Mouse (Mus musculus) adrenal gland, adult 2 months (tissue): ENCODE results near the gene Olfr272. TPM values are rescaled to one million over a fixed set of nuclear protein-coding genes. Genes with fewer than 3 reads are reported as not detected.

Source experiments
- DNase-seq: peaks from one replicate; pipeline ENCODE4 v3.0.0; 2021
- long read RNA-seq: library from polyadenylated mRNA; stranded (forward); transcript quantifications from one replicate; pipeline ENCODE4 v2.0.0, GENCODE M21; 2021
- polyA plus RNA-seq: library from polyadenylated mRNA; depleted of rRNA; stranded (reverse); fragments of >200 nt; gene quantifications from 2 replicates; pipeline ENCODE4 v1.2.3, GENCODE M21; 2012; rRNA removed
- total RNA-seq, 2 experiments: library from RNA; stranded (reverse); gene quantifications; 2 replicates each; pipeline ENCODE4 v1.2.3; 2021

The Olfr272 gene
- total RNA-seq (not detected), polyA plus RNA-seq (not detected in 2 replicates)
- long read RNA-seq: 0 reads

GRCm38 (mm10) chr4:52919078-52919477 is at the start of gene Olfr272:
Gene Olfr272, minus strand, starts transcription at chr4:52919178.
- no peak for DNase-seq

GRCm38 (mm10) chr4:52964247-52964646 is 45.3 kb upstream of the Olfr272 start, which contains the start of gene Olfr270:
Gene Olfr270, plus strand, starts transcription at chr4:52964547.
- no peak for DNase-seq

GRCm38 (mm10) chr4:52958693-52959092 is 39.7 kb upstream of the Olfr272 start:
- peak; percentile 2 for DNase-seq

DNA sequence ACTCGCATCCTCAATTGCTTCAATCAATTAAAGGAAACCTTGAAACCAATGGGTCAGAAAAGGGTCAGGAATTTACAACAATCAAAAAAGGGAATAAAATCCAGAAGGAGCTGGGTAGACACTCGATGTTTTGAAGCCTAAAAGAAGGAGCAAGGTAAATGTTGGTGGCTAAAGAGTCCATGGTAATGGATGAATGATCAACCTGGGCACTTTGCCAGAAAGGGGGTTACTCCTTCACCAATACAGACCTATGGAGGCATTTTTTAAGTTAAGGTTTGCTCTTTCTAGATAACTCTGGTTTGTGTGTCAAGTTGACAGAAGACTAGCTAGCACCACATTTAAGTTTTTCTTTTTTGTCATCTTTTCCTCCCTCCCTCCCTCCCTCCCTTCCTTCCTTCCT is 30.0 kb upstream of the Olfr272 start:
- no peak for DNase-seq

- no peak for DNase-seq
Observed at GRCm38 (mm10) chr4:52946665-52947064, 27.7 kb upstream of the Olfr272 start.

GRCm38 (mm10) chr4:52930480-52930879 is 11.5 kb upstream of the Olfr272 start:
- DNase-seq: no peak

DNA sequence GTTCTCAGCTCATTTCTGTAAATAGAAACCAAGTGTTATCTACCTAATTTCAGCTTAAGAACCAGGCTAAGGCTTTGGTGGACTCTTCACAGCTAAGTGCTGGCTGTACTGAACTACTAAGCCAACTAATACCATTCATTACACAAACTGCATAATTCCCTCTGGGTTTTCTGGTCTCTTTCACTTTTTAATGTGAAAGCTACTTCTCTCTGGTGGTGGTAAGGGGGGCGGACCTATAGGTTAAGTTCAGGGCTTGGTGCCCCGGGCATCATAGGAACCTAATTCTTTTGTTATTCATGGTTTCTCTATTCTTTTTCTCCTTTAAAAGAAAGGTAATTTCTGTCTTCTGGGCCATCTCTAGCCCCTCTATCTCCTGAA is 1.7 kb downstream of the Olfr272 start:
- DNase-seq: no peak

DNA sequence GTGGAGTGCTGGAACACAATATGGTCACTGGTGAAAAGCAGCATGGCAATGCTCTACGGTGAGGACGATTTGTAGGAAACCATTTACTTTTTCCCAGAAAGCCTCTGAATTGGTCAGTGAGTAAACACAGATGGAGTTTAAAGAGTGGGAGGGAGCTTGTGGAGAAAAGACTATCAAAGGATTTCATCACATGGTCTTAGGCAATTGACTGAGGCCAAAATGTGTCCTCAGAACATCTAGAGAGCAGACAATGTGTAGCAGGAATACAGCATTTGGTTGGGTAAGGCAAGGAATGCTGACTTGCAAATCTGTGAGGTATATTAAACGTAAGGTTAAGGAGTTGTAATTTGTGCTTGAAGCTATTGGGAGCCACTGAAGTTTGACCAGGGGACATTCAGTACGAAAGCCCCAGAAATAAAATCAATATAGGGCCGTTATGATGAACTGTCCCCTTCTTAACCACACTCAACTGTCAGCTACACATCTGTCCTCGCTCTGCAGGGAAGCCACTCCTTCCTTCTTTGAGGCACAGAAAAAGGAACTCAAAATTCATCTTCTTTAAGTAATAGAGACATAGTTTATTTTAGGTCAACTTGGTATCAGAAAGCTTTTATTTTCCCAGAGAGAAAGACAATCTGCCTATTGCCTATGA is 2.2 kb downstream of the Olfr272 start:
- DNase-seq: no peak

DNA sequence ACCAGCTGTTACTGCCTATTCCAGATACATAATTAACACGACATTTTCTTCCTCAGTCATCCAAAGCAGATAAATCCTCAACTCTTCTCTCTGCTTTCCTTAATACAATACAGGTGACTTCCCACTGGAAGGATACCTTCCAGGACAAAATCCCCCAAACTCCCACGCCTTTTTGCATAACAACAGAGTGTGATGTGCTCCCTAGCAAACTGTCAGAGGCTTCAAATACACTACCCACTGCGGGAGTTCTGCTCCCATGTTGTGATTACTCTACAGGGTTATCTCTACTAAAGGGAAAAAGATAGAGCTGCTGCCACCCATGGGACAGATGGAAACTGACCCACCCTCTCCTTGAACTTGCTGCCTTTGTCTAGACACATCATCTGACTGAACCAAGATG is 6.6 kb downstream of the Olfr272 start:
- no peak for DNase-seq

- DNase-seq: no peak
Observed at GRCm38 (mm10) chr4:52909542-52909941, 9.4 kb downstream of the Olfr272 start.

- no peak for DNase-seq
Observed at GRCm38 (mm10) chr4:52864156-52864555, 54.8 kb downstream of the Olfr272 start.

Other genes with a start within 250 kb of the Olfr272 start
- not detected for gene Olfr275, start 104.6 kb downstream of the Olfr272 start, total RNA-seq
- gene Olfr275, start 104.6 kb downstream of the Olfr272 start, polyA plus RNA-seq: not detected in 2 replicates
- not detected for gene Olfr273, start 59.9 kb downstream of the Olfr272 start, total RNA-seq
- not detected in 2 replicates for gene Olfr273, start 59.9 kb downstream of the Olfr272 start, polyA plus RNA-seq
- gene Olfr270, start 45.4 kb upstream of the Olfr272 start, total RNA-seq: not detected
- gene Olfr270, start 45.4 kb upstream of the Olfr272 start, polyA plus RNA-seq: not detected in 2 replicates
- gene Nipsnap3a, start 70.1 kb upstream of the Olfr272 start, total RNA-seq: not detected
- not detected in 2 replicates for gene Nipsnap3a, start 70.1 kb upstream of the Olfr272 start, polyA plus RNA-seq
- gene Nipsnap3b, start 92.7 kb upstream of the Olfr272 start, total RNA-seq: 10 to 100 TPM; 32.7 to 58.8 TPM
- gene Nipsnap3b, start 92.7 kb upstream of the Olfr272 start, polyA plus RNA-seq: 46.2 and 61.3 TPM in 2 replicates
- 100 to 1,000 TPM; 137 to 213 TPM for gene Abca1, start 240.7 kb upstream of the Olfr272 start, total RNA-seq
- 15.7 and 27.8 TPM in 2 replicates for gene Abca1, start 240.7 kb upstream of the Olfr272 start, polyA plus RNA-seq